Mouse (Mus musculus): Measurements from ENCODE around the gene Kcnma1.

Kcnma1 gene

DNA sequence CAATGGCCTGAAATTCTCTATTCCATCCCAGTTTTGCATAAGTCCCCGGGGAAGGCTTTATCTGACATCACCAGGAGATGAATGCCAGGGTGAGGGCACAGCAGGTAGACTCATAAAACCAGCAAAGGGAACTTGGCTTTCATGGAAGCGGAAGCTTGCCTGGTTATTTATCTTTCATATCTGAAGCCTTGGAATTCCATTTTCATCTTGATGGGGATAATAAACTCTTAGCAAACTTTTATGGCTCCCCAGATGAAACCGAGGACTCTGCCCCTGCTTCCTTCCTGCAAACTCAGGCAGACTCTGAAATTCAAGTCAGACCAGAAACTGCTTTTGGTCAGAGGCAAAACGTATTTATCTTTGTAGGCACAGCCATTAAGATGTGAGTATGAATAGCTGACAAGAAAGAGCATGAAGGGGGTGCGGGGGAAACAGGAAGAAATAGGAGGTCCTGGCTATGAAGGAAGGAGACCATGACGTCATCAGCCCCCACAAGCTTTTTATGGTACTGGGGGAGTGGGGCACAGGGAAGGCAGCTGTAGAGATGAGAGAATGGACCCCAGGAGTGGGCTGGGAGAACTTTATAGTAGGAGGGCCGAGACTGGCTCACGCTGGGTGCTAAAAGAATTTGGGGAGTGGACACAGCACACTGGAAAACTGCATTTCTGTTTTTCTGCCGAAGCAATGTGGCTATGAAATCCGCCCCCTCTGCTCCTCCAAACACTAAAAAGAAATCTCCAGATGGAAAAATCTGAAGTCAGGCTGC is 228.2 kb downstream of the Kcnma1 start:
- in situ Hi-C loops (cut with MboI; ENCODE audit: low sequenced_read_pairs), result no loop called here

DNA sequence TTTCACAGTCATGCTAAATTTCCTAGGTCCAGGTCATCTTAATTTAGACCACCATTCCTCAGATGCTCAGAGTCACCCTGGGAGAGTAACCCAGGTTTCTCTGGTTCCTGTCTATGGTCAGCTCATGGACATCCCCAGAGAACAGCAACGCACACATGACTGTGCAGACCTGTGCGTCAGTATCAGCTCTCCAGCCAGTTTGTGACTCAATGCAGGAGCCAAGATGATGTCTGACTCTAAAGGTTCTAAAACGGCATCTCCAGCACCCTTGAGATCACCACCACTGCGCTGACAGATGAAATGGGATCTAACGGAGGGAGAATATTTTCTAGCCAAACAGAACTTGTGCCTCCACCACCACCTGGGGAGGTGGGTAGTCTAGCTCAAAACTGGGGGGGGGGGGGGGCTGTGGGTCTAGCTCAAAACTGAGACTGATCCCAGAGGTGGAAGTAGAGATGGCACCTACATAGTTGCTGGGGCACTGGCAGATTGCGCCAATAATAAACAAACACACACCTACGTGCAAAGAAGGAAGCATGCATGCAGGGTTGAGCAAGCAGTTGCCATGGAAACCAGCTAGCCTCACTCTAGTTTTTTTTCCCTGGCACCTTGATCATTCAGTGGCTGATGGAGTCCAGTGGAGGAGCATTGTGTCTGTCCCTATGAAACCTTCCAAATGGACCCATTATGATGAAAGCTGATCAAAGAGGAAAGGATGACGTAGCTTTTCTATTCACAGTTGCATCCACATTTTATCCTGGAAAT is 231.3 kb downstream of the Kcnma1 start:
- in situ Hi-C loops (cut with MboI; ENCODE audit: low sequenced_read_pairs), result loop anchor here (5.0 kb wide), 1 partner anchor 51 kb away; no protein-coding TSS in a partner anchor

DNA sequence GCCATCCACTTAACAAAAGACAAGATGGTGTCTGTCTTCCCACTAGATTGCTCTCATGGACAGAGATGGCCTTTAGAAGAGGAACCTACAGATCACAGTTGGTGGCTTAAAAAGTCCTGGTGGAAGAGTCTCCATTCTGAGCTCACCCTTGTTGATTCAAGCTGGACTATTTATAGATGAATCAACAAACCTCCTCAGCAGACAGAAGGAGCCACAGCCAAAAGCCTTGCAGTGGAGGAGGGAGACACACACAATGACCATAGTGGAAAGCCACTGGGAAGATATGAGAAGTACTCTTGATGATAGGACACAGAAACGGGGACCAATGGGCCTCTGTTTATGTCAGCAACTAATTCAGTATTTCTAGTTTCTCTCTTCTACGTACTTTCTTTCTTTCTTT is 239.7 kb downstream of the Kcnma1 start:
- in situ Hi-C loops (cut with MboI; ENCODE audit: low sequenced_read_pairs), result no loop called here

DNA sequence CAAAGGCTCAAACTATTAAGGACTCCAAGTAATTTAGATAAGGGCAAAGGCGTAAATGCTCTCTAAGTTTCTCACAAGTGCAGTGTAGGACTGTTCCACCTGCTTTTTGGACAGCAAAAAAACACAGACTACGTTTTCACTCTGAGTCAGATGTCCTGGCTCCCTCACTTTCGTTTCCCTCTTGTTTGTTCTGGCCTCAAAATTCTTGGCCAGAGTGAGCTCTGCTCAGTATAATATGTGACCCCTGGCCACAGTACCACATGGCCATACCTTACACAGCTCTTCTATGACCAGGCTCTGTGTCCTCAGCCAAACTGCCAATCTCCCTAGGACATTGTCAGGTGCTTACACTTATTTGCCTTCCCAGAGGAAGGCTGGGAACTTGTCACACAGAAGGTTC is 241.6 kb downstream of the Kcnma1 start:
- in situ Hi-C loops (cut with MboI; ENCODE audit: low sequenced_read_pairs), result no loop called here

DNA sequence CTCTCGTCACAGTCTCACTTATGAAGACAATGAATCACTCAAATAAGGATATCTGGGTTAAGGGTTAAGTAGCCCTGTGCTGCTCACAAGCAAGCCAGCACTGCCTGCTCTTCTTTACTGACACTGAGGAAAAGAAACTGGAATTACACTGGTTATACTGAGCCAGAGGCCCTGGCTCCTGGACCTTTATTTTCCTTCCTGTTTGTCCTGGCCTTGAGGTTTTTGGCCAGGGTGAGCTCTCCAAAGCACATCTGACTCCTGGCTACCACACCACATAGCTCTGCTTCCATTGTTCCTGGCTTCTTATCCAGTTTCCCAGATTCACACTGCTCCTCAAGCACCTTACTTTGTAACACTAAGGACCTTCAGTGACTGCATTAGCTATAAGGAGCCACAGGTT is 242.5 kb downstream of the Kcnma1 start:
- in situ Hi-C loops (cut with MboI; ENCODE audit: low sequenced_read_pairs), result no loop called here

DNA sequence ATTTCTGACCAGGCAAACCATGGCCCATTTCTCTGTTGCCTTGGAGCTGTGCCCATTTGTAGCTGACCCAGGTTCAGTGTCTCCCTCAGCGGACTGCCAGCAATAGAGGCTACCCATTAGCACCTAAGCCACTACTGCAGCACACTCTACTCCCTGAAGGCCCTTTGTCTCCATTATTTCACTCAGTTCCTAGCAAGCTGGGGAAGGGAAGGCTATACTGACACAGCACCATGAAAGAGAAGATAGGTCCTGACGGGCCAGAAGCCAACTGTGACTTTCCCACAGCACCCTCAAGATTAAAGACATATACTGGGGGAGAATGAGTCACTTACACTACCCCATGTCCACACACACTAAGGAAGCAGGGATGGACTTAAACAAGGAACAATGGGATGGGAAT is 251.8 kb downstream of the Kcnma1 start:
- in situ Hi-C loops (cut with MboI; ENCODE audit: low sequenced_read_pairs), result no loop called here

DNA sequence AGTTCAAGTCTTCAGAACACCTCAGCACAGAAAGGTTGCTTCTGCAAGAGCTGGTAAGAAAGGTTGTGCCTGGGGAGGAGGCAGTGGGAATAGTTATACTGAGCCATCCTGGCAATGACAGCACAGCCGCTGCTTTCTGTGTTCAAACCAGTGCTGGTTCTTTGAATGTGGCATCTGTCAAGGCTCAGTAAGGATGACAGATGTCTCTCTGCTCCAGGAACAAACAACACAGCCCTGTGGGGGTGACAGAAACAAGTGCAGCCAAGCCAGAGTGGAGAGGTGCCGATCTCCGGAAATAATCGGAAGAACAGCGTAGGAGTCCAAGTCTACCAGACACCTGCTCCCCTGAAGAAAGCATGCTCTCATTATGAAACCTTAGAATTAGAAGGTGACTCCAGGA is 254.7 kb downstream of the Kcnma1 start:
- in situ Hi-C loops (cut with MboI; ENCODE audit: low sequenced_read_pairs), result no loop called here

DNA sequence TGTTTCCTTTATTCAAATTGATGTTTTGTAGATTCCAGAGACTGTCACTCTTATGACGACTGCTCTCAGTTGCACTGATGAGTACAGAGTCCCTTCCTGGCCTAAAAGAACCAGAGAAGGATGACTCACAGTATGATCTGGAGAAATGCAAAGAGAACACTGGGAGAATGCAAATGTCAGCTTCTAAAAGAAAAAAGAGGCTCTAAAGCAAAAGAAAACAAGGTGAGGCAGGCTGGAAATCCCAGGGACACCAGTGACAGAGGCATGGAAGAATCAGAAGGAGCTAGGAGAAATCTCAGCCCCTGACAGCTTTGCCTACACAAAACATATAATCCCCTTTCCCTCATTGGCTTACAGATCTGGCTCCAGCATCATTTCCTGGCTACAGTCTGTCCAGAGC is 255.9 kb downstream of the Kcnma1 start:
- in situ Hi-C loops (cut with MboI; ENCODE audit: low sequenced_read_pairs), result no loop called here

DNA sequence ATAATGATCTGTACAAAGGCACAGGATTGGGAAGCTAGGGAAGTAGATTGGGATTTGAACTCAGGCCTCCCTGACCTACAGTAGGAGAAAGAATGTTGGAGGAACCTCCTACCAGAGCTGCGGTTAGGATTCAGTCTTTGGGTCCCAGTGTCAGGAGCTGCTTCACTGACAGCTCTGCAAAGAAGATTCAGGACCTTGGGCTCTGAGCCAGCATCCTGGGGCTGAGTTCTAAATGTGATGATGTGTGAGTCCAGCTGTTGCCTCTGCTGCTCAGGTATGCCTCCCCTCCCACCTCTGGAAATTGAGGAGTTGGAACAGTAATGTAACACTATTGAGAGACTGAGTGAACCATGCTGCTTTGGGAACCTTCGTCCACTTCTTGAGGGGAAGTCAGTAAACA is 266.3 kb downstream of the Kcnma1 start:
- in situ Hi-C loops (cut with MboI; ENCODE audit: low sequenced_read_pairs), result no loop called here

DNA sequence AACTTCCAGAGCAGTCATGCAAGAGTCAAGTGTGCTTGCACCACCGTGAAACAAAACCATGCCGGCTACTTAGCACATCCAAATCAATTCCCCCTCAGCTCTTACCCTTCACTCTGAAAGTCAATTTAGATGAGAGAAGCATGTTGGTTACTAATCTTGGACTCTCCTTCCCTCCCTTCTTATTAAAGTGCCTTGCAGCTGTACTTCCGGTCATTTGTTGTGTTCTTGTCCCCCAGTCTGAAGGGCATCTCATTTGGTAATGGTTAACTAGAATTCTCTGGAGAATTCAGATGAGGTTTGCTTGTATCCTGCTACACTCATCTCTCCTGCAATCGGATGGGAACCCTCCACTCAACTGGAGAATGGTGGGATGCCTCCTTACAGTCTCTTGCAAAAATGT is 267.3 kb downstream of the Kcnma1 start:
- in situ Hi-C loops (cut with MboI; ENCODE audit: low sequenced_read_pairs), result no loop called here

DNA sequence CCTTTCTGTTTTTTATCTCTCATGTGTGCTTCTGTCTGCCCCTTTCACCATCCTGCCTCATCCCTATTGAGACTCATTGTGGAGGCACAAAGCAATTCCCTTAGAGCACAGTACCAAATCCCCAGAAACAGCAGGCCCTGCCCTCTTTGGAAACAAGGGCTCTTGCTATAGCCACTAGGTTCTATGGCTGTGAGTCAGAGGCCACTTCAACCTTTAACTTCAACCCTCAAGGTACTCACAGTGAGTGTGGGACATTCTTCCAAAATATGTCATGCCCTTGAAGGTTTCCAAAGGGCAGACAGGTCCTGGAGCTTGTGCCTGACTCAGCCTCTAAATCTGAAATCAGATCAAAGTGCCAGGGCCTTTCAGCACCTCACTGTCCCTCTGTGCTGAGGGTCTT is 272.8 kb downstream of the Kcnma1 start:
- in situ Hi-C loops (cut with MboI; ENCODE audit: low sequenced_read_pairs), result no loop called here

DNA sequence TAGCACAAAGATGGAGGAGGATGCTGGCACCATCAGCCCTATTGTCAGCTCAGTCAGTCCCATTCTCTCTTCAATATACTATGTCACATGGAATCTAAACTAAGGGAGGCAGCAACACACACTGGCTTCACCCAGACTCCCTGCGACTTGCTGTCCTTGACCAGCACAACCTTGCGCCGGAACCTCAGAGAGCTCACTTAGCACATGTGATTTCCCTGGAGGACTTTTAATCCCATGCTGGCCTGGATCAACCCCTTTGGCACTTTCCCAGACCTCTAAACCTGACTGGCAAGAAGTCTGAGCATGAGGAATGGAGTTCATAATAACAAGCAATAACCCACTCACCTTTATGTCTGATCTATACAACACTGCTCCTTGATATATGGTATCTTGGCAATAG is 280.1 kb downstream of the Kcnma1 start:
- in situ Hi-C loops (cut with MboI; ENCODE audit: low sequenced_read_pairs), result loop anchor here (5.0 kb wide), 1 partner anchor 48 kb away; no protein-coding TSS in a partner anchor

DNA sequence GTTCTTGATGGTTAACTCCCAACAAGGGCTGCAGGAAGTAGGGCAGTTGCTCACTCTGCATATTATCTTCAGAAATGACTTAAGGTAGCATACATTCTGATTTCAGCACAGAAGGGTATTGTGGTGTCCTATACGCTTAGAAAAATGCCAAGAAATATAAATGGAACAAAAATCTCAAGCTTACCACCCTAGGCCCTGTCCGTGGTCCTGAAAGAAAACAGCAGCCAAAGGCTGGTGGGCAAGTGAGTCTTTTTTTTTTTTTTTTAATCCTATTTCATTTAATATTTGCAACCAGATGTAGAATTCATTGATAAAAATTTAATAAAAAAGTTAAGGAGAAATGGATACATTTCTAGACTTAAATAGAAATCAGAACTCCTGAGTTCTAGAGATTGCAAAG is 284.9 kb downstream of the Kcnma1 start:
- in situ Hi-C loops (cut with MboI; ENCODE audit: low sequenced_read_pairs), result no loop called here

DNA sequence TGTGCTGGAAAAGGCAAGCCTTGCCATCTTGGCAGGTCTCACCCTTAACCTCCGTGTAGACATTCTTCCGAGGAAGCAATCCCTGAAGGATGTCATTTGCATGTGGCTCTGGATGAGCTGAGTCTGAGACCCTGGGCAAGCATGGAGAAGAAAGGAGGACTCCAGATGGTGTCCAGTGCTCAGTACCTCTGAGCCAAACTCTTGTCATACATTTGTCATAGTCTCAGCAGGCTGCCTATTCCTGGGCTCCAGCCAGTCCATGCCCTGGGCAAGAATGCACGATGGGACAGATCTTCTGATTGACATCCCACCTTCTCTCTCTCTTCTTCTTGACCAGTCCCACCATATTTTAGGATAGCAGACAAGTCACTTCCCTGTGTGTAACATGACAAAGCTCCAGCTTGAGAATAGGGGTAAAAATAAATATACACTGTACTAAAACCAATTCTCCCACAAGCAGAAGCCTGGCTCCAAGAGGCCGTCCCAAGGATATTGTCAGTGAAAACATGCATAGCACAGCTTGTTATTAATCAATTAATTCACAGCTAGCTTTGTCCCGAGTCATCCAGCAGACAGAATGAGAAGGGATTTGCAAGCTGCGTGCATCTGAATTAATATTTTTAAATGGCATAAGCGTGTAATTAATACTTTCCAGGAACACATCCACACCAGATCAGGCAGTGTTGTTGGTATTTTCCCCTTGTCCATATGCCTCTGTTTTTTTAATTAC is 290.4 kb downstream of the Kcnma1 start:
- in situ Hi-C loops (cut with MboI; ENCODE audit: low sequenced_read_pairs), result no loop called here

DNA sequence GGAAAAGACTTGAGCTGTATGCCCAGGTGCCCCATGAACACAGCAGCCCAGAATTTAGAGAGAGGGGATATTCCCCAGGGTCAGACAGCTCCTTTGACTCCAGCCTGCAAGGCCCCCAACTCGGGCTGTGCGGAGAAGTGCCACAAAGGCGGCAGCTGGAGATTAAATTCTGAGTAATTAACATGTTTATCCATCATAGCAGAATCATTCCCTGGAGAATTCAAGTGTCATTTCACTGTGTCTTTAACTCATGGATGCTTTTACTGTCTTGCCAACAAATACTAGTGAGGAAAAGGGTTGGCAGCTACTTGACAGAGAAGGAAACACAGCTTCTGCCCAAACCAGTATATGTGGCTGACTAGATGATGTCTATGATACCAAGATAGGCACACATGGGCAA is 295.0 kb downstream of the Kcnma1 start:
- in situ Hi-C loops (cut with MboI; ENCODE audit: low sequenced_read_pairs), result no loop called here

DNA sequence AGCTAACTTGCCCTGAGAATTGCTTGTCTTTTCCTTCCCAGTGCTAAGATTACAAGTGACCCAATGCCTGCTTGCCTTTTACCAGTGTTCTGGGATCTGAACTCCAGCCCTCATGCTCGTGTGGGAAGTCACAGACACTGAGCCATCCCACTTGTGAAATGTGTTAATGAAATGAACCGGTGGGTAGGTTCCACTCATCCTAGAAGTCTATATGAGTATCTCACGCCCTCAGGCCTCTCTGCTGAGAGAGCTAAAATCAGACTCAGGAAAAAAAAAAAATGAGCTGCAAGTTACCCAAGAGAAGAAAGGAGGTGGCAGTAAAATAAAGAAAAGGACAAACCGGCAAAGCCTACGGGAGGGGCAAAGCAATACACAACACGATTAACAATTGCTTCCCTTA is 295.6 kb downstream of the Kcnma1 start:
- in situ Hi-C loops (cut with MboI; ENCODE audit: low sequenced_read_pairs), result no loop called here

DNA sequence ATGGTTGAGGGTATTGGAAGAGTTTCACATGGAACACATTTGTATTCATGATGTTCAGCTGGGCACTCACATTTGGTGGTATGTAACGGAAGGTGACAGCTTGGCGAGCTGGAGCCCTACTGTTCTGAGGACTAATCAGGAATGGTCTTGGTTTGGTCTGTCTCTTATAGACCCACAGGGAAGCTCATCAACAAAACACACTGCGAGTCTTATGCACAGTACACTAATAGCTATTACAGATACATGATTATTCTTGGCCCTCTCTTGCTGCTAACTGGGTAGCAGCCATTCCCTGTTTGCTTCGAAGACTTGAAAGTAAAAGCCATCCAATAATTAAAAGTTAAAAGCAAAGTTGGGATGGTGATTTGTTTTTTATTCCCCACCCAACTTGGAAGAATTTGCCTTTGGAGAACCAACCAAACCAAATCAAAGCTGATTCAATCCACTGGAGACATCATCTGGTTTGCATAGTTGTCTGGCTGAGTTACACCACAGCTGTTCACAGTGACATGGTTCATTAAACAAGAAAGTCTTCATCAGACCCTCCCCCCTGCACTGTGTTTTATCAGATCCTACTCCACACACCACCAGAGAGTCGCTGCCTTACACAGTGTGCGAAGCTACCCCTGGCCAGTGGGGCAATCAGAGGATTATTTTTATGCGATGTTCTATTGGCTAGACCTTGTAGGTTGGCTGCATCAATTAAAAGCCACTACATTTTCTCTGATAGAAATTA is 299.7 kb downstream of the Kcnma1 start:
- in situ Hi-C loops (cut with MboI; ENCODE audit: low sequenced_read_pairs), result no loop called here

DNA sequence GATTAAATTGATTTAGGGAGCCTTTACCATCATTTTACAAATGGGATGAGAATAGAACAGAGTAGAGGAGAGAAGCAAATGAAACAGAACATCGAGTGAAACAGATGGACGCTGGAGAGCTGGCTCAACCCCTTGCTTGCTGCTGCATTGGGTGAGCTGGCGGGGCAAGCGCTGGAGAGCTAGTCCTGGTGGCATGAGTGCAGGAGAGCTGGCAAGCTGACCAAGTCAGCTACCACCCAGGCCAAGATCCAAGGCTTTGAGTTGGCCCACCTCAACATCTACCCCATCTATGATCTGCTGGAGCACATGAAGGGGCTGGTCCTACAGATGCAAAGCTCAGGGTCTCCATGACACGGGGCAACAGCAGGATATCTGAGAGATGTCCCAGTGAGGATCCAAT is 301.4 kb downstream of the Kcnma1 start:
- in situ Hi-C loops (cut with MboI; ENCODE audit: low sequenced_read_pairs), result no loop called here

DNA sequence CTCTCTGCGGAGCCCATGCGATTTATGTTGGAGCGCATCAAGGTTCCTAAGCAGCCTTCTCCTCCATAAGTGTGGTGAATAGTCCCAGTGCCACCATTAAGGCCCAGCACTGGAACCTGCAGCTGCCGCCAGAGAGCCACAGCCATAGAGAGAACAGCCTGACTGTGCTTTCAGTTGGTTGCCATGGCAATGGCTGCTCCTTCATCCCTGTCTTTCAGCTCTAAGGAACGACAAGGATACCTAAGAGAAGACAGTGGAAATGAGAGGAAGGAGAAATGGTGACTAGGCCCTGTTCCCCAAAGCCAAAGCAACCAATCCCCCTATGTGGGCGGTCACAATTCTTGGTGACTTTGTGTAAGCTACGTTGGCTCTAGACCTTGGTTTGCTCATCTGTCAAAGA is 303.3 kb downstream of the Kcnma1 start:
- in situ Hi-C loops (cut with MboI; ENCODE audit: low sequenced_read_pairs), result no loop called here

DNA sequence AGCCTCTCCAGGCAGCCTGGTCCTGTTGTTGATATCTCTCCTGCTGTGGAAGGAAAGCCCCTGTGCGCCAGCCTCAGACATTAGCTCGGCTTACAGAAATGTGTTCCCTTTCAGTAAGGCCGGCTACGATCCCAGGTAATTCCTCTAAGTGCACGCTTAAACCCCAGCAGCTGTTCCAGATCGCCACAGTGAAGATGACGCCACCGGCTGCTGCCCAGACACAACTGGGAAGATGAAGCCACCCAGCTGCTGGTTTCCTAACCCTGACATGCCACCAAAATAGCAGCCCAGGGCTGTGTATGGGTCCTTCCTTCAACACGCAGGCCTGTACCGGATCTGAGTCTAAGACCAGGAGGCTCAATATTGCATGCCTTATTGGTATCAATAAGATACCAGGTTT is 307.5 kb downstream of the Kcnma1 start:
- in situ Hi-C loops (cut with MboI; ENCODE audit: low sequenced_read_pairs), result no loop called here

DNA sequence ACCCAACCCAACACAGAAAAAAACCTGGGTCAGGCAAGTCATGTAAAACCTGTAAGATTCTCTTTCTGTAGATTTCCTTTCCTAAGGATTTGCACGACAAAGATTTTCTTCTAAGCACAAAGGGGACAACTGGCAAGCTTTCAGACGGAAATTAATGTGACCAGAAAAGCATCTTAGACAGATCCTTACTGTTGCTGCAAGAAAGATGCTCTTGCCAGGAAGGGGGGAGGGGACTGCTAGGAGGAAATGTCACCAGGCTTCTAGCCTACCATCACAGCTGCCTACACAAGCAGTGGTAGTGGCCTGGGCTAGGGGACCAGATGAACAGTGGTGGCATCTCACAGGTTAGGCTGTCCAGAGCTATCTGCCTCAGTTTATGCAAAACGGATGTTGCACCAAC is 308.6 kb downstream of the Kcnma1 start:
- in situ Hi-C loops (cut with MboI; ENCODE audit: low sequenced_read_pairs), result no loop called here

All from CH12F3 (cell line).